Mouse (Mus musculus): Measurements from ENCODE around the gene Atp2b2.

Gene Atp2b2

DNA sequence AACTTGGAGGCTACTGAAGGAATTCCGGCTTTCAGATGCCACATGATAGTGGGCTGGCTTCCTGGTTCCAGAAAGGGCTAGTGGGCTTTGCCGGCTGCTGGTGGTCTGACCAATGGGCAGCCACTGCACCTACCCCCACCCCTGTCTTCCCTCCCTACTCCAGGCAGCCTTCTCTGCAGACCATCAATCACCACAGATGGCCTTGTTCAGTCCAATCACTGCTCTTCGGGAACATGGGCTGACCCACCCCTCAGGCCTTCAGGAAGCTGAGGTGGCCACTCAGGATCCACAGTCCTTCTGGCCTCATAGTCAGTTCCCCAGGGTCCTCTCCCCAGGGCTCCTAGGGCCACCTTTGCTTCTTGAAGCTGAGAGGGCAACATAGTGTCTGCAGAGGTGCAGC, 153.2 kb downstream of the Atp2b2 start:
- no peak for DNase-seq (ENCODE audit: low read depth)

DNA sequence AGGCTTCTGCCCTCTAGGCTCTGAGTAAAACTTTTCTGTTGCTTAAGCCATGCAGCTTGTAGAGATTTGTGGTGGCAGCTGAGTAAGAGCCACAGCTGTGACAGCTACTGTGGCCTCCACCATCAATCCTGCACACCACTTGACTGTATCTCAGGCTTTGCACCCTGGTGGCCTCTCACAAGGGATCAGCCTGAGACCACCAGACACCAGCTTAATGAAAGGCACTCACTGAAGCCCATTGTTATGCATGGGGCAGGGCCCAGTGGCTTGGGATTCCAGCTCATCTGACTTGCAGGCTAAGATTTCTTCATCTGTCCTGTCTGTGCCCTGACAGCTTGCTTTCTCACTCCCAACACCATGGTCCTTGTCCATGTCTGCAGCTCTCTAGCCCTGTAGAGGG, 155.5 kb downstream of the Atp2b2 start:
- DNase-seq (ENCODE audit: low read depth) = no peak

DNA sequence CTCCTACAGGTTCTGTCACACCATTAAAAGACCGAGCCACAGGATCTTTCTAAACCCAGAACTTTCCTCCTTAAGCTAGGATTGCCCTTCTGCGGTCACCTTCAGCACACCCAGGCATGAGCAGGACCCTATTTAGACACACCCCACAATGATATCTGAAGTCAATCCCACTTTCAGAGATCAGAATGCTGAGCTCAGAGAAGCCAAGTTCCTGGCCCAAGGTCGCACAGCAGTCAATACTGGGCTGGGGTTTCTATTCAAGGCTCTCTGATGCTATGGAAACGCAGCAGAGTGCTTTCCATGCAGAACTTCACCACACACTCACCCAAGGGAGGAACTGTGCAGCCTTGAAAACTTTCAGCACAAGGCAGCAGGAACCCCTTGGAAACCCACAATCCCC, 157.6 kb downstream of the Atp2b2 start:
- no peak for DNase-seq (ENCODE audit: low read depth)

DNA sequence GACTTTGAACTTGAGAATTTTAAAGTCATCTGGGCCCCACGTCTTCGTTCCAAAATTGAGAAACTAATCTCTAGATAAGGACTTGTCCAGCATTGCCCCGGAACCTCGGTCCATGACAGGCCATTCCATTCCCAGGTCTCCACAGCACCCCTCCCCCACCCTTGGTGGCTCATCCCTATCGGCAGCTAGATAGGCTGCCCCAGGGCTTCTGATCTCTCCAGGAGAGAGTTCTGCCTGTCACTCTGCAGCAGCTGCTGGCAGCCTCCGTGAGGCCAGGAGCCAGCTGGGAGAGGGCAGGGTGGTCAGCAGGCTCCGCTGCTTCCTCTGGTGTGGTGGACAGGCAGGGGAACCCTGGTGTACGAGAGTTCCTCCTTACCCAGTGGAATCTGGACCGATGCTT, 159.2 kb downstream of the Atp2b2 start:
- DNase-seq (ENCODE audit: low read depth) = no peak

DNA sequence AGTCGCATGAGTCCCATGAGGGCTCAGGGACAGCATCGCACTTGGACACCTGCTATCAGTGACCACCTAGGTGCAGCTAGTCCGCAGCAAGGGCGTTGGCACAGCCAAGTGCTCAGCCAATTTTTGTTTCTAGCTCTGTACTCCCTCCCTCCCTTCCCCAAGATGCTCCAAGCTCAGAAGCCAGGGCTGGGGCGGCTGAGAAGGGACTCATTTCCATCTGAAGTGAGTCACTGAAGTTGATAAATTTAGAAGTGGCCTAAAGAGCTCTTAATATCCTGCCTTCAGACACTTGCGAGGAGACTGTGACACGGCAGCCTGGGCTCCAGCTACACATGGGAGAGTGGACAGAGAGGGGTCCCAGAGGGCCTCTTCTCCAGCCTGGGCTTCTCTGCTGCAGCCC, 160.0 kb downstream of the Atp2b2 start:
- no peak for DNase-seq (ENCODE audit: low read depth)

DNA sequence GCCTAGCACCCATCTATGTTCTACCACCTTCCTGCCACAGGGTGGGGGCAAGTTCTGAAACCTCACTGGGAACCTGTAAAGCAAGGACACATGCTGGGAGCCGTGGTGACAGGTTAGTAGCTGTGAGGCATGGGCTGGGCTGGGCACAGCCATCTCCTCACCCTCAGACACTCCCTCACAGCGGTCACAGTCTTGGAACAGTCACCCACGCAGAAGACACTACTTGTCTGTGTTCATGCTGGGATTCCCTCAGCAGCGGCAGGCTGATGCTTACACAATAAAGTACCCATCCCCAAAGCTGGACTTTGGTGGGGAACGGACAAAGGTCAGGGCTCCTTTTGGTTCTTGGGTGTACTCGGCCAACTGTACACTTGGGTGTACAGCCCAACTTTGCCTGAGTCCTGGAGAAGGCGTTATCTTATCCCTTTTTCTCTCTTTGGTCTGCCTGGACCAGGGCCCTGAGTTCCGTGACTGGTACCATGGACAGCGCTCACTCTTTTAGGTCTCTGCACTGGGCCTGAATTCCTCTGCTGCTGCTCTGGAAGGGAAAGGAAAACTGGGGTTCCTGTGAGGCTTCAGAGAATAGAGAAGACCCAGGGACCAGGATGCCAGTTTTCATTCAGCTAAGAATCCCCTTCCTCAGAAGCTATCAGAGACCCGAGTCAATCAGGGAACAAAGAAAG, 160.7 kb downstream of the Atp2b2 start:
- peak; percentile 4 for DNase-seq (ENCODE audit: low read depth)

DNA sequence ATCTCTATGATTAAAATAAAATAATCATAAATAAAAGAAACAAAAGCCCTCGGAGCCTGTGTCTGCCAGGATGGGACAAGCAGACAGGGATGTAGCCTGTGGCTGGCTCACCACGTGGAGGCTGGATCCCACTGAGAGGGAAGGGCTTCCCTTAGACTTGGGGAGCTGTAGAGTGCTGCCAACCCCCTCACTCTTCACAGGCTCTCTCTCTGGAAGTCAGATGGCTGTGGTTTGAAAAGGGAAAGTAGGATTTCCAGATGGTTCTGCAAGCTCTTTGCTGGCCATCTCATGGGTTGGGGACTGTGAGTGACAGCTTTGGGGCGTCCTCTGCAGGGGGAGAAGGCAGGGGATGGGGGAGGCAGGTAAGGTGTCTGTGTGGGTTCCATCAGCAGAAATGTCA, 163.0 kb downstream of the Atp2b2 start:
- no peak for DNase-seq (ENCODE audit: low read depth)

DNA sequence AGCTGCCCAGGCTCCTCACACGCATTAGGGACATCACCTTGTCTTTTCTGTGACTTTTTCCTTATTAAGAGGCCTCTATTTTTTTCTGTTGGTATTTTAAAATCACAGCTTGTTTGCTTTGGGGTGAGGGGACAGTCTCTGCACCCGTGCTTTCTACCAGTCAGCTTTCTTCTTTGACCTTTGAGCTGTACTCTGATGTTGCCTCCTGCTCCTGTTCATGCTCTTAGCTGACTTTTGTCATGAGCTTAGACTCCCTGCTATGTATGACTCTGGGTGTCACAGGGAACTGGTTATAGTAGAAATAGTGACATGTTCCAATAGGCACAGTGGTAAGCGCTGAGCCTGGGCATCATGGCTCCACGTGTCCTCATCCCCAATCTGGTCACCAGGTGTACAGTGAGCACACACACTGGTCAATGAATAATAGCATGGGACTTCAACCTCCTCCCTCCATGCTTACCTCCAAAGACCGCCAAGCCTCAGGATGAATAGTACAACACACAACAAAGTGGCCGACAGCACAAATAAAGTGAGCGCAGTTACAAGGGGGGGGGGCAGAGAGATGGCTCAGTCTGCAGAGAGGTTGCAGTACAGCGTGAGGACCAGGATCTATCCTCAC, 163.8 kb downstream of the Atp2b2 start:
- no peak for DNase-seq (ENCODE audit: low read depth)

DNA sequence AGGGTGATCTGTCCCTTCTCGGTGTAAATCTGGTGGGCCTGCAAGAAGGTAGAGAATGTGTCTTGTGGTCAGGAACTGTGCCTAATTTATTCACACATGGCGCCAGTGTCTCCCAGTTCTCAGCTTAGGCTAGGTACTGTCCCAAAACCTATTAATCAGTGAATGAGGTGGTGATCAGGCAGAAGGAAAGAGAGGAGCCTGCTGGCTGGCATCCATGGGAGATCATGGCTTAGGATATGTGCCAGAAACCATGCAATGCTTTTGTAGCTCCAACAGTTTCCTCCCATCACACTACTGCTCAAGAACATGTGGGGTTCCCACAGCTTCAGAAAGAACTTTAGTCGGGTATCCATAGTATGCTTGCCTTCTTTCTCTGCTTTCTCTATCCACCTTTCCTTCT, 165.8 kb downstream of the Atp2b2 start:
- no peak for DNase-seq (ENCODE audit: low read depth)

DNA sequence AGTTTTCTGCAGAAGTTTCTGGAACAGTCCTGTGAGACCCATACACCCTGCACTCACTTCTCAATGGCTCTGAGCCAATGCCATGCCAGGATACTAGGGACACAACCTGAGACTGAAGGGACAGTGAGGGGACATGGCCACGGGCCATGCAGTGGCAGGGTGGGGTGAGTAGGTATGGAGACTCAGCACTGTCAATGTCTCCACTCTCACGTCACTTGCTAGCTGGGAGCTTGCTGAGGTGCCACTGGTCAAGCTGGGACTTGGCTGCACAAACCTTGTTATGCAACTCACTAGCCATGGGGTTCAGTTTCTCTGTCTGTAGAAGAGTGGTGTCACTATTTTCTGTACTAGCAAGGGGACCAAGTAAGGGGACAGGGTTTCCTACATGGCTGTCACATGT, 167.2 kb downstream of the Atp2b2 start:
- no peak for DNase-seq (ENCODE audit: low read depth)

DNA sequence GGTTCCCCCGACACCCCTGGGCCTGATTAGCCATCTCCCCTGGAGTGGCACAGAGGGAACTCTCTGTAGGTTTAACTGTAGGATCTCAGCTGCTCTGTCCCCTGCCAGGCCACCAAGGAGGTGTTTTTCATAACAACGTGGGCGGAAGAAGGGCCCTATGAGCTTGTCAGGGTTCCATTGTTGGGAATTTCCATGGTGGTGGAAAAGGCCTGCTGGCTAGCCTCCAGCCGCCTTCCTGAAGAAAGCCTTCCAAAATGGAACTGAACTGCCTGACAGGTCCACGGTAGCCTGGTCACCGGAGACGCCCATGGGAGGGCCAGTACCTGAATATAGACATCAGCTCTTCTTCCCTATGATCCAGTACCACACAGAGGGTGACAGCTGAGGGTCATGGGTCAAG, 169.8 kb downstream of the Atp2b2 start:
- DNase-seq (ENCODE audit: low read depth) = no peak

DNA sequence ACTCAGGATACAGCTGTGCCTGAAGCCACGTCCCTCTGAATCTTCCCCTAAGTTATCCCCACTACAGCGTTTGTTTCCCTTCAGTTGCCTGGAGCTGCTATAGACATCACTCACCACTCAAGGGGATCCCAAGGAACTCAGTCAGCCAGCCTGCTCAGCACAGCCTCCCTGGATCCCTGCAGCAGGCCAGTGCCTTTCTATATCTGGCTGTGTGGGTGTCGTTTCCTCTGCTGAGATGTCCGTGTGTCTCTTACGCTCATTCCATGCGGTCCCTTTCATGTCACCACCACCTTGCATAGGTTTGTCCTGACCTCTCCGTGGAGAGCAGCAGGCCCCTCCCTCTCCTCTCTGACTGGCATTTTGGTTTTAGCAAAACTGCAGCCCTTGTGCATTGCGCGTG, 171.6 kb downstream of the Atp2b2 start:
- no peak for DNase-seq (ENCODE audit: low read depth)

DNA sequence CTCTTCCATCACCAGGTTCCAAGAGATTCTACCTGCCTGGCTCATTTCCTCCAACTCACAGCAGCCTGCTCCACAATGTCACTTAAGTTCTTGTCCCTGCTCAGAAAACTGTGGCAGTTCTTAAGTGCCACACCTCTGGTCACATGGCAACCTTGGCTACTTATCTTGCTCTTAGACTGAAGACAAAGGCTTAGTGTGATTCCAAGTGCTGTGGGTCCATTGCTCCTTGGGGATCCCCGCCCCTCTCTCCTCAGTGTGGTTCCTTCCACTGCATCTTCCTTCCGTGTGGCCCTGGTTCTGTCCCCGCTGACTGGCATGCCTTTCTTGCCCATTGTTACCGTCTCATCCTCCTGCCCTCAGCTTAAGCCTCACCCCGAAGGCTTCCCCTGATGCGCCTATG, 173.9 kb downstream of the Atp2b2 start:
- DNase-seq (ENCODE audit: low read depth) = no peak

DNA sequence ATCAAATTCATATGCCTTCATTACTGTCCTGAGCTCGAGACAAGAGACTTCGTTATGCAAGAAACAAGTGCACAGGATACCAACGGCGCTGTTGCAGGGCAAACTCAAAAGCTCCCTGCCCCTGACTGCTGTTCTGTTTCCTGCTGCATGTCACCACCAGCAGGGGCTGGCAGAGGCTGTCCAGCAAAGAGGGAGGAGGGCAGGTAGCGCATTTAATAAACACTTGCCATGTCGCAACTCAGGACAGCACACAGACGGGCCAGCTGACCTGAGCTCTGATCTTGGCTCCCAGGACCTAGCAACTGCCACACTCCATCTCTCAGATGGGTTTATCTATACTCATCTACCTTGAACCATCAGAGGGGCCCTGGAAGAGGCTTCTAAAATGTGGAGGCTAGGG, 176.7 kb downstream of the Atp2b2 start:
- no peak for DNase-seq (ENCODE audit: low read depth)

DNA sequence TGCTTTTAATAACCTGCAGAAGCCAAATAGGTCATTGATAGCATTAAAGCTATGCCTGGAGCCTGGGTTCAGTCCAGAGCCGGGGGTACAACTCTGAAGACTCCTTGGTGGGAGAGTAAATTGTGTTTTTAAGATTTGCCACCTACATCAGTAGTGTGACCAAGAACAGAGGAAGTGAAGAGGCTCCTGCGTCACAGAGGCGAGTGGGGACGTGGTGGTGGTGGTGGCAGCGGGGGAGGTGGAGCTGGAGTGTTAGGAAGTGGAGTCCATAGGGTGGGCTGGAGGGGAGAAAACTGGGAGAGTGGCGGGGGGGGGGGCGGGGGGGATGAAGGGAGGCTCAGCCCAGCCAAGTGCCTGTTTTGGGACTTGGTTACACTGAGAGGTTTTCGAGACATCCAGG, 177.6 kb downstream of the Atp2b2 start:
- DNase-seq (ENCODE audit: low read depth) = no peak

DNA sequence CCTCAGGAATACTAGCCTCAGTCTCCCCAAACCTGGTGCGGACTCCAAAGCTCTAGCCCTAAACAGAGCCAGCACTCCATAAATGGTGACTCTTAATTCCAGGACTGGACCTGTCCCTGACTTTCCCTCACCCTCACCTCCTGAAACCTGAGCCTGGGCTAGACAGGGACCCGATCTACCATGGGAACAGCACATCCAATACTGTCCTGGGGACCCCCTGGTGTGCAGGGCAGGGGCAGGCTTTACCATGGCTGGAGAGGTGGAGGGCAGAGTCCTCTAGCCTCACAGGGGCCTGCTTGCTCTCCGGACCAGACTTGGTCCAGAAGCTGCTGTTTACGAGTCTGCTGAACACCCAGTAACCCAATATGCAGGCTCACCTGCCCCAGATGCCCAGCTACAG, 179.5 kb downstream of the Atp2b2 start:
- no peak for DNase-seq (ENCODE audit: low read depth)

DNA sequence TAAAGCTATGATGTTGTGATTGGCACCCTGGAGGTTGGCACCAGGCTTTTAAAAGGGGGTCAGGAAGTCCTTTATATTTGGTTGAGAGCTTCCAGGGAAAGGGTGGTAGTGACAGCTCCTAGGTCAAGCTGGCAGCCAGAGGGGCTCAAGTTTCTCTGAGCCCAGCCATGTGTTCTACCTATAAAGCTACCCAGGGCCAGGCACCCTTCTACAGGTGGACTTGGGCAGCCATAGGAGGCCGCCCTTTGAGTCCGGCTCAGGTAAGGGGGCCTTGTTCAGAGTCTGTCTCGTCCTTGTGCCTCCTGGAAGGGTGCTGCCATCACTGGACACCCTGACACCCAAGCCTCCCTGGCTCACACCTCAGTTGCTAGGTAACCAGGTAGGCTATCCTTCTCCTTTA, 180.5 kb downstream of the Atp2b2 start:
- DNase-seq (ENCODE audit: low read depth) = no peak

DNA sequence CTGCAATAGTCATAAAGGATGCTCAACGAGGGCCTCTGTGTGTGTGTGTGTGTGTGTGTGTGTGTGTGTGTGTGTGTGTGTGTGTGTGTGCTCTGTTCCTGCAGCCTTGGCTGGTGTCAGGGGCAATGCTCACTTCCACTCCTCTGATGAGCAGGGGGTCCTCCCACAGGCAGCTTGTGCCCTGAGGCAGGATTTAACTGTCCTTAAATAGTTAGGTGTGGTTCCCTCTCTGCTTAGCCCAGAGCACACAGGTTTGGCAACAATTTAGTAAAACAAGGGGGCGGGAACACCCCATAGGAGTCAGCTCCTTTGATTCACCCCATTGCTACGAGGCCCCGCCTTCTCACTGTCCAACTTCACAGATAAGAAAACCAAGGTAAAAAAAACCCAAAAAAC, 181.0 kb downstream of the Atp2b2 start:
- no peak for DNase-seq (ENCODE audit: low read depth)

DNA sequence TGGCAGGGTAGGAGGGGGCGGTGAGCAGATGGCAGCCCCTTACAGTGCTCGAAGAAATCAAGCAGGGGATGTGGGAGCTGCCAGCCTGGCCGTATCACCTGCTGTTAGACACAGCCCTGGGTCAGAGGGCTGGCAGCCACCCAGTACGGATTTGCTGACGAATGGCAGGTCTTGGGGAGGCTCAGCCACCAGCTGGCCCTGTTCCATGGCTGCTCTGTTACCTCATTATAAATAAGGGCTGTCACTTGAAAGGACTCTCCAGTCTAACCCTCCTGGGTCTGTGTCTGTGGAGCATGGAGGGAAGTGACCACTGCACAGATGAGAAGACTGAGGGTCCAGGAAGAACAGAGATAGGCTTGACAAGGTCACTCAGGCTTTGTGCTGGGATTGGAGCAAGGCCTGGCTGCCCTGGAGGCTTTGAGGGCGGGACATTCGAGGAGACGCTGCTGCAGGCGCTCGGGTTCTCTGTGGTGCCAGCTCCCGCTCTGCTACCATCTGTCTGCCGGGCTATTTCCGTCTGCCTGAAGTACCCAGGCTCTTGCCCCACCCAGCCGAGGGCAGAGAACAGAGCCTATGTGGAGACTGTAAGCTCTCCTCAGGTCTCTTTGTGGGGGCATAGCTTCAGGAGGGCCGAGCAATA, 181.6 kb downstream of the Atp2b2 start:
- no peak for DNase-seq (ENCODE audit: low read depth)

DNA sequence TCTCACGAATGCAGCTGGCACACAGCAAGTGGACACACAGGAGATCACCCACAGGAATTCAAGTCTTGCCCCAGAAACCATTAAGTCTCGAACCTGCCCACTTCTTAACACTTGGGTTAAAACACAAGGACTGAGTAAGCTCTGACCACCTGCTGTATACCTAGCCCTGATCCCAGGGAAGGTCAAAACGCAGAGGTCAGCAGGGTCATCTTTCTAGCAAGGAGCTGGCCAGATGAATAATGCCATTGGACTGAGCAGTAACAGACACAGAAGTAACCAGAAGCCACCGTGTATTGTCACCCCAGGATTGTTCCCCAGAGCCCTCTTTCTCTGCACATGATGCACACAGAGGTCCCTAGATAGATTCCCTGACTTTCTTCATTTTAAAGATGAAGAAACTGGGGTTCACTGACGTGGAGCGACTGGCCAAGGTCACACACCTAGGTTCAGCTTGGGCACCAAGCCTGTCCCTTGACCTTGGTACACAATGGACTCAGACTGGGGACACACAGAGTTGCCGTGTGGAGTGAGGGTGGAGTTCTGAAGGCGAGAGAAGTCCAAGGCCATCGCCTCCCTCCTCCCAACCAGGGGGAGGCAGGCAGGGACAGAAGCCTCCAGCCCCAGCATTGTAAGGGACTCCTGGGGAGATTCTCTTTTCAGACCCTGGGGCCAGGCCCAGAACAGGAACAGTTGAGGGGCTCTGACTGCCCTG, 182.2 kb downstream of the Atp2b2 start:
- no peak for DNase-seq (ENCODE audit: low read depth)

DNA sequence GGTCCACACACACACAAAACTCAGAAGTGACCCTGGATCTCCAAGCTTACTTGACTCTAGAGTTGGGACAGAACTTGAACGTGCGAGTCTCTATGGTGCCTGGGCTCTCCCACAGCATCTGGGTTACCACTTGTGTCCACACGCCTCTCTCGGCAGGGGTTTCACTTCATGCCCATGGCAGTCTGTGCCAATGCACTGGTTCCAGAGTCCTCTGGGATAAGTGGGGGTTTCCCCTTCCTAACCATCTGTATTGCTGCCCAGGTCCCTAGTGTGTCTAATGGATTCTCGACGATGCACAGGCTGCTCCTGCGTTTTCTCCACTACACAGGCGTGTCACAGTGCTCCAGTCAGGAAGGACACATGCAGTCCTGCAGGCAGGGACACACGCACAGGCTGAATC, 184.1 kb downstream of the Atp2b2 start:
- DNase-seq (ENCODE audit: low read depth) = no peak

DNA sequence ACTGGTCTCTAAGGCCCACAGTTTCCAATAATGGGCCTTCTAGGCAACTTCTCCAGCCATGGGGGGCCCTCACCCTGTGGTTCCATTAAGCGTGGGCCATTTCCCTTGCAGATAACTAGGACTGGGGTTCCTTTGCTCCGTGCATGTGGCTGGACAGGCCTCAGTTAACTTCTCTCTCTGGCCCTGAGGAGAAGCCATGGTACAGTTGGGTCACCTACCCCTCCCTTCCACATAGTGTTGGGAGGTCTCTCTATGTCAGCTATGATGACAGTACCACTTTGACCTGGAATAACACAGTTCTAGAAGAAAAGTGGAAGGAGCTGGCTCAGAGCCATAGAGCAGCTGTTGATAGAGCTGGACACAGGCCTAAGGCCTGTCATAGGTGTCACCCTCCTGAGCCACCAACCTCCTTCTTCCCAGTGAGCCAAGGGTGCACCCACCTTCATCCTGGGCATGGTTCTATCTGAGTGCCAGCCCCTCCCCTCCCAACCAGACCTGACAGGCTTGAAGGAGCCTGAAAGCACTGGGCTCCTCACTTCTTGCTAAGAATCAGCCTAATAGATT, 185.0 kb downstream of the Atp2b2 start:
- no peak for DNase-seq (ENCODE audit: low read depth)

DNA sequence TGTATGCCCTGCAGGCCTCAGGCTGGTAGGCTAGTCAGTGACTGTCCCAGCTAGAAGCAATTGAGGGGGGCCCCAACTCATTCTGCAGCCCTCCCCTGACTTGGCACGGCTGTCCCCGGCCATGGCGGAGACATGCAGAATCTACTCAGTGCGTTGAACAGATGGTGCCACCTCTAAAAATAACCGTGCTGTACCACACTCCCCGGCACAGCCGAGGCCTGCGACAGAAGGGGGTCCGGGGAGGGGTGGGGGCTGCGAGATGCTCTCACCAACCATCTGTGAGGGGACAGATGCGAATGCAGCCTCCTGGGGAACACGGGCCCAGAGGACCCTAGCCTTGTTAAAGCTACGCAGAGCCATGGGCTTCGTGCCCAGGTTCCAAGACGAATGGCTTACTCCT, 185.6 kb downstream of the Atp2b2 start:
- no peak for DNase-seq (ENCODE audit: low read depth)
